Mouse (Mus musculus) mouse embryonic stem cell (cell line): ENCODE measurements around the gene Txndc11.
"Not testable (repeated sequence)": the region's sequence is repeated elsewhere in the genome, so short reads cannot be mapped to it uniquely, and the experiment has no call there.

Experiments used
- in situ Hi-C, 2 experiments: fragments of 300-500 bp; cut with MboI; formaldehyde crosslinking; loops; 1 replicate in 1 of 2; 3 replicates in 1 of 2; pipeline ENCODE4 v1.14.3; 2019 to 2020; ENCODE audit warnings: low sequenced_read_pairs in 2 of 2, low pct_unique_long_range_greater_than_20kb in 1 of 2, mixed read lengths in 1 of 2; ENCODE audit not compliant: unreplicated experiment in 1 of 2

The Txndc11 gene

GRCm38 (mm10) chr16:11134348-11135344, at the start of gene Txndc11:
Gene Txndc11, minus strand, starts transcription at chr16:11134650.
- in situ Hi-C loops, result no loop called here

- in situ Hi-C loops, result no loop called here
Observed at GRCm38 (mm10) chr16:11177404-11177803, 43.0 kb upstream of the Txndc11 start.

DNA sequence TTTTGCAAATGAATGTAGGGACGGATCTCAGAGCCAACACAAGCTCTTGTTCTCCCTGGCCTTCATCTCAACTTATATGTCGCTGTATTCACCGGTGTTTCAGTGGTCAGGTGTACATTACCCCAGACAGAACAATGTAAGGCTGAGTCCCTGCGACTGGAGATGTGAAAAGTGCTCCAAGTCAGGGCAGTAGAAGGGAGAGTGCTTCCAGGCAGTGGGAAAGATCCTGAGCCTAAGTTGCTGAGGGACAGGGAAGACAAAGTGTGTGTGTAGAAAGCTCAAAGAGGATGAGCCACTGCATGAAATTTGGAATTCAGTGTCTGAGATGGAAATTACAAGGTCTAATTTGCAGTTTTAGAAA, 42.4 kb upstream of the Txndc11 start:
- in situ Hi-C loops, result no loop called here

GRCm38 (mm10) chr16:11176208-11176883, 41.9 kb upstream of the Txndc11 start, which contains the start of gene Zc3h7a:
Gene Zc3h7a, minus strand, starts transcription at chr16:11176393.
- in situ Hi-C loops, result no loop called here

- in situ Hi-C loops, result no loop called here
Observed at GRCm38 (mm10) chr16:11175489-11176207, 41.2 kb upstream of the Txndc11 start.

DNA sequence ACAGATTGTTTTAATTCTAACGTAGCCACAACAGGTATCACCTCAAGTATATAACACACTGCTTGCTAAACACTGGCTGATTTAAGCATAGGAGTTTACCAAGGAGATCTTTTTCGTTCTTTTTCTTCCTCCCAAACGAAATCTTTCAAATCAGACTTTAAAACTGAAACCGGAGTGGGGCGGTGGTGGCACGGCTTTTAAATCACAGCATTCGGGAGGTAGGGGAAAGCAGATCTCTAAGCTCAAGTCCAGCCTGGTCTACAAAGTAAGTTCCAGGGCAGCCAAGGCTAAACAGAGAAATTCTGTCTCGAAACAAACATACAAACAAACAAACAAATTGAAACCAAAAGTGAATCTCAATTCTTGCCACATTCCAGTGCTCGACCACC, 40.6 kb upstream of the Txndc11 start:
- in situ Hi-C loops, result no loop called here

DNA sequence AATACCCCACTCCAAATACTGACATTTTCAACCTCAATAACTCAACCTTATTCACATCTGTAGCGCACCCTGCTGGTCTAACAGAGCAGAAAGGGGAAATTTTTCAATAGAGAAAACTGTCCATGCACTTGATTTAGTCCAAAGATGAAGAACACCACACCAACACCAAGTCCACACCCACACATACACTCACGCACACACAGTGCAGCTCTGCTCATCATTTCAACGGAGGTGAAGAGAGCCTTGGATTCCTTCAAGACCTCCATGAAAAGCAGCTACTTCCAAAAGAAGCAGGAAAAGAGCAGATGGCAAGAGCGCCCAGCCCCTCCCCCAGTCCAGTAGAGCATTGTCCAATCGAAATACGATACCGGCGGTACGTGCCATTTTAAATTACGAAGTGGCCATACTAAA, 40.2 kb upstream of the Txndc11 start:
- in situ Hi-C loops, result no loop called here

- in situ Hi-C loops, result no loop called here
Observed at GRCm38 (mm10) chr16:11171679-11172078, 37.2 kb upstream of the Txndc11 start.

DNA sequence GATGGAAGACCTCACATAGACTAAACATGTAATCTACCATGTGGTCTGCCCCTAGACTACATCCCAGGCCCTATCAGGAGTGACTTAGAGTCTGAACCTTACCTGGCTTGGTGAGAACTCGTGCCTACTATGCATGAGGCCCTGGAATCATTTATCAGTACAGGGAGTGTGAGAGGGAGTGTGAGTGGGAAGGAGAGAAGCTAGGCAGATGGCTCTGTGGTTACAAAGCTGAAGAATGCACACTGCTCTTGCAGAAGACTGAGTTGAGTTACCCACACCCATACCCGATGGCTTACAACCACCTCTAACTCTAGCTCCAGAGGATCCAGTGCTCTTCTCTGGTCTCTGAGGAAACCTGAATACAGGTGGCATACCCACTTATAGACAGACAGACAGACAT, 32.0 kb upstream of the Txndc11 start:
- in situ Hi-C loops, result no loop called here

GRCm38 (mm10) chr16:11164695-11165255, 30.3 kb upstream of the Txndc11 start:
- in situ Hi-C loops, result no loop called here

GRCm38 (mm10) chr16:11157721-11158120, 23.3 kb upstream of the Txndc11 start:
- in situ Hi-C loops, result not testable (repeated sequence)

GRCm38 (mm10) chr16:11154500-11154899, 20.1 kb upstream of the Txndc11 start:
- in situ Hi-C loops, result no loop called here

DNA sequence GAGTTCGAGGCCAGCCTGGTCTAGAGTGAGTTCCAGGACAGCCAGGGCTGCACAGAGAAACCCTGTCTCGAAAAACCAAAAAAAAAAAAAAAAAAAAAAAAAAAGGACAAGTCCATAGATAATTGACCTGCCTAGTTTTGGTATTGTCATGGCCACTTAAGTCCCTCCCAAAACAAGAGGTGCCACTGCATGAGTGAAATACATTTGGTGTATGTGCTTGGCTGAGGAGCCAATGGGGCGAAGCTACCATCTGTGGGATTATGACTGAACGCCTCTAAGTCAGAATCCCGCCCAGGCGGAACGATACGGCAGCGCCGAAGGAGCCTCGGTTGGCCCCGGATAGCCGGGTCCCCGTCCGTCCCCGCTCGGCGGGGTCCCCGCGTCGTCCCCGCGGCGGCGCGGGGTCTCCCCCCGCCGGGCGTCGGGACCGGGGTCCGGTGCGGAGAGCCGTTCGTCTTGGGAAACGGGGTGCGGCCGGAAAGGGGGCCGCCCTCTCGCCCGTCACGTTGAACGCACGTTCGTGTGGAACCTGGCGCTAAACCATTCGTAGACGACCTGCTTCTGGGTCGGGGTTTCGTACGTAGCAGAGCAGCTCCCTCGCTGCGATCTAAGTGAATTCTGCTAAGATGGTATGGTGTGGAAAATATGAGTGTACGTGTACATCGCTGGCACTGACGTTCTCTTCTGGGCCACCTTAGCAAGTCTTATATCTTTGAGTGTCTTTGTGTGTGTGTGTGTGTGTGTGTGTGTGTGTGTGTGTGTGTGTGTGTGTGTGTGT, 9.4 kb upstream of the Txndc11 start:
- in situ Hi-C loops, result not testable (repeated sequence)

GRCm38 (mm10) chr16:11133476-11134347, 738 bp downstream of the Txndc11 start:
- in situ Hi-C loops, result no loop called here

GRCm38 (mm10) chr16:11132839-11133238, 1.6 kb downstream of the Txndc11 start:
- in situ Hi-C loops, result no loop called here

- in situ Hi-C loops, result no loop called here
Observed at GRCm38 (mm10) chr16:11128301-11128700, 6.1 kb downstream of the Txndc11 start.

DNA sequence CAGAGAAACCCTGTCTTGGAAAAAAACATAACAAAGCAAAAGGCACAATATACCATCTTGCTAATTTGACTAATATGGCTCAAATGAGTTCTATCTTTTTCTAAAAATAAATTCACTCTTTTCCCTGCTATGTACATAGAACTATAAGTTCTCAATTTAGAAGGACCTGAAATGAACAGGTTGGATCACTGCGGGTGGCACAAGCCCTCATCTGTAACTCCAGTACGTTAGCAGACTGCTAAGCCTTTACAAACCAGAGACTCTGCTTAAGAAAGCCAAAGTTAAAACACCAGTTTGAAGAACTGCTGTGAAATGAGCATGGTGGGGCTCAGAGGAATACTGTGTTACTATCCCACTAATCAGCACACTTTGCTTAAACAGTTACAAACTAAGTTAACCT, 9.1 kb downstream of the Txndc11 start:
- in situ Hi-C loops, result no loop called here
